Mouse (Mus musculus): ENCODE results near the gene Pald1. TPM values are rescaled to one million over a fixed set of nuclear protein-coding genes. Genes with fewer than 3 reads are reported as not detected.

Pald1 gene
- total RNA-seq, 1 experiment from 2014 or later: not detected

GRCm38 (mm10) chr10:61305928-61306590 lies 77.3 kb downstream of the Pald1 start:
- 0 out of 2 replicates have a peak, but pooled peaks have one; percentile 19 for ATAC-seq (ENCODE audit: extremely low read depth, insufficient number of reproducible peaks, low FRiP score, poor library complexity, severe bottlenecking)

- no peak for ATAC-seq (ENCODE audit: extremely low read depth, insufficient number of reproducible peaks, low FRiP score, poor library complexity, severe bottlenecking)
Observed at GRCm38 (mm10) chr10:61304046-61304445, 79.3 kb downstream of the Pald1 start.

- ATAC-seq (ENCODE audit: extremely low read depth, insufficient number of reproducible peaks, low FRiP score, poor library complexity, severe bottlenecking): no peak
Observed at GRCm38 (mm10) chr10:61300996-61301395, 82.3 kb downstream of the Pald1 start.

GRCm38 (mm10) chr10:61297477-61297876 lies 85.9 kb downstream of the Pald1 start, which contains the start of gene Prf1:
TSS of gene Prf1 (plus strand) at chr10:61297833.
- ATAC-seq (ENCODE audit: extremely low read depth, insufficient number of reproducible peaks, low FRiP score, poor library complexity, severe bottlenecking): peak; percentile 84

- no peak for ATAC-seq (ENCODE audit: extremely low read depth, insufficient number of reproducible peaks, low FRiP score, poor library complexity, severe bottlenecking)
Observed at GRCm38 (mm10) chr10:61296713-61297445, 86.5 kb downstream of the Pald1 start.

GRCm38 (mm10) chr10:61294242-61294641 lies 89.1 kb downstream of the Pald1 start:
- no peak for ATAC-seq (ENCODE audit: extremely low read depth, insufficient number of reproducible peaks, low FRiP score, poor library complexity, severe bottlenecking)

- ATAC-seq (ENCODE audit: extremely low read depth, insufficient number of reproducible peaks, low FRiP score, poor library complexity, severe bottlenecking): no peak
Observed at GRCm38 (mm10) chr10:61290479-61290878, 92.9 kb downstream of the Pald1 start.

- ATAC-seq (ENCODE audit: extremely low read depth, insufficient number of reproducible peaks, low FRiP score, poor library complexity, severe bottlenecking): no peak
Observed at GRCm38 (mm10) chr10:61290016-61290415, 93.3 kb downstream of the Pald1 start.

- no peak for ATAC-seq (ENCODE audit: extremely low read depth, insufficient number of reproducible peaks, low FRiP score, poor library complexity, severe bottlenecking)
Observed at GRCm38 (mm10) chr10:61286246-61286645, 97.1 kb downstream of the Pald1 start.

- no peak for ATAC-seq (ENCODE audit: extremely low read depth, insufficient number of reproducible peaks, low FRiP score, poor library complexity, severe bottlenecking)
Observed at GRCm38 (mm10) chr10:61285271-61285670, 98.1 kb downstream of the Pald1 start.

- no peak for ATAC-seq (ENCODE audit: extremely low read depth, insufficient number of reproducible peaks, low FRiP score, poor library complexity, severe bottlenecking)
Observed at GRCm38 (mm10) chr10:61284309-61284708, 99.0 kb downstream of the Pald1 start.

GRCm38 (mm10) chr10:61281115-61281514 lies 102.2 kb downstream of the Pald1 start:
- ATAC-seq (ENCODE audit: extremely low read depth, insufficient number of reproducible peaks, low FRiP score, poor library complexity, severe bottlenecking): no peak

- no peak for ATAC-seq (ENCODE audit: extremely low read depth, insufficient number of reproducible peaks, low FRiP score, poor library complexity, severe bottlenecking)
Observed at GRCm38 (mm10) chr10:61277918-61278674, 105.2 kb downstream of the Pald1 start.

- ATAC-seq (ENCODE audit: extremely low read depth, insufficient number of reproducible peaks, low FRiP score, poor library complexity, severe bottlenecking): no peak
Observed at GRCm38 (mm10) chr10:61277051-61277450, 106.3 kb downstream of the Pald1 start.

- no peak for ATAC-seq (ENCODE audit: extremely low read depth, insufficient number of reproducible peaks, low FRiP score, poor library complexity, severe bottlenecking)
Observed at GRCm38 (mm10) chr10:61275669-61276110, 107.6 kb downstream of the Pald1 start.

- no peak for ATAC-seq (ENCODE audit: extremely low read depth, insufficient number of reproducible peaks, low FRiP score, poor library complexity, severe bottlenecking)
Observed at GRCm38 (mm10) chr10:61274532-61274931, 108.8 kb downstream of the Pald1 start.

GRCm38 (mm10) chr10:61273844-61274215 lies 109.5 kb downstream of the Pald1 start:
- no peak for ATAC-seq (ENCODE audit: extremely low read depth, insufficient number of reproducible peaks, low FRiP score, poor library complexity, severe bottlenecking)

GRCm38 (mm10) chr10:61273081-61273843 lies 110.1 kb downstream of the Pald1 start, which contains the start of gene Adamts14:
TSS of gene Adamts14 (minus strand) at chr10:61273438.
- no peak for ATAC-seq (ENCODE audit: extremely low read depth, insufficient number of reproducible peaks, low FRiP score, poor library complexity, severe bottlenecking)

GRCm38 (mm10) chr10:61272631-61273030 lies 110.7 kb downstream of the Pald1 start:
- ATAC-seq (ENCODE audit: extremely low read depth, insufficient number of reproducible peaks, low FRiP score, poor library complexity, severe bottlenecking): no peak

Measured in neutrophil, adult 5-6 weeks (primary cell).